9 mouse cellular contexts compared by ENCODE assay signal in the genomic region with DNA sequence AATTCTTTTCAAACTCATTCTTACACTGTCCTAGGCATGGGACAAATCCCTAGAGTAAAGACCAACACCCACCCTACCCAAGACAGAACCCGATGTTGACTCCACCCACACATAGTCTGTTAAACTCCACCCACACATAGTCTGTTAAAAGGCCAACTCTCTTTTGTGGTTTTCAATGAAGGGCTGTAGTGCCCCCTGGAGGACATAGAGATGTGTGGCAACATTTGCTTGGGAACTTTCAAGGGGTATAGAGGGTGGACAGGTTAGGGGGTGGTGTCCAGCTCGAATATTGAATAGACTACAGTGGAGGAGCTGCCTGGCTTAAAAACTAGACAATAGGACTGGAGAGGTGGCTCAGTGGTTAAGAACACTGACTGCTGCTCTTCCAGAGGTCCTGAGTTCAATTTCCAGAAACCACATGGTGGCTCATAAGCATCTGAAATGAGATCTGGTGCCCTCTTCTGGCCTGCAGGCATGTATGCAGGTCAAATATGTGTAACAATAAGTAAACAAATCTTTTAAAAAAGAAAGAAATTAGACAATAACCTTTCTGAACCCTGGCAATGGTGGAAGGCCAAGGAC. TPM values are rescaled to one million over a fixed set of nuclear protein-coding genes. Genes with fewer than 3 reads are reported as not detected.
A peak's percentile ranks its signal among the peaks of the same experiment; 100 is the strongest.
DNase-seq lines count a peak whose midpoint lies in the region; ATAC-seq lines count a peak whose summit lies in the region.
"Had no signal": no experiment of that assay in that cellular context is flagged by ENCODE, and none has a peak within 500 bp of the region (broad histone marks: within the 10 kb centered on the region; RNA-seq: fewer than 3 reads in every experiment).

No protein-coding gene starts in this region.

- peak; percentile 41; the same call in 1 of the 2 replicates for ATAC-seq in liver, embryonic 11.5 days (replicated peaks; ENCODE audit: low FRiP score)

- H3K4me1 ChIP-seq in liver, embryonic 11.5 days (replicated peaks; ENCODE audit: control insufficient read depth, insufficient read depth, low read length): no peaks in the 10 kb centered on the region
- peaks cover 3% of the 10 kb centered on the region; the same call in 1 of the 2 replicates for H3K4me1 ChIP-seq in embryonic facial prominence, embryonic 10.5 days
- H3K4me1 ChIP-seq: liver, embryonic 13.5 days had no signal

- H3K9ac ChIP-seq in liver, embryonic 11.5 days (ENCODE audit: low read depth, low read length): no peak overlapping the region
- H3K9ac ChIP-seq: liver, embryonic 13.5 days had no signal

- DNase-seq in adrenal gland, postnatal 14 days: peak; percentile 16
- DNase-seq in adrenal gland, adult 2 months: no peak
- DNase-seq in liver, embryonic 11.5 days (ENCODE audit: low spot score): no peak
- DNase-seq in liver: no peak
- peak; percentile 51 for DNase-seq in embryo, embryonic 10.5 days (ENCODE audit: low spot score)
- DNase-seq in naive thymus-derived CD4-positive, alpha-beta T cell, adult 2 months (ENCODE audit: low read depth): peak; percentile 49
- no peak for DNase-seq in embryonic facial prominence, embryonic 10.5 days (ENCODE audit: low spot score)
- DNase-seq in right cerebral cortex, postnatal 4 days: no peak
- DNase-seq: liver, embryonic 13.5 days had no signal

- no peaks in the 10 kb centered on the region for H3K27me3 ChIP-seq in liver, embryonic 11.5 days (replicated peaks; ENCODE audit: control insufficient read depth, insufficient read depth, low read length)
- H3K27me3 ChIP-seq in embryonic facial prominence, embryonic 10.5 days (replicated peaks; ENCODE audit: low read depth, poor library complexity, severe bottlenecking): no peaks in the 10 kb centered on the region
- H3K27me3 ChIP-seq: liver, embryonic 13.5 days had no signal

- no peaks in the 10 kb centered on the region for H3K9me3 ChIP-seq in liver, embryonic 11.5 days (ENCODE audit: control insufficient read depth, low read length)
- no peaks in the 10 kb centered on the region for H3K9me3 ChIP-seq in embryonic facial prominence, embryonic 10.5 days
- H3K9me3 ChIP-seq: liver, embryonic 13.5 days had no signal

- no peak overlapping the region for H3K4me3 ChIP-seq in liver, embryonic 11.5 days (ENCODE audit: low read depth, low read length)
- H3K4me3 ChIP-seq in embryonic facial prominence, embryonic 10.5 days: no peak overlapping the region
- H3K4me3 ChIP-seq: liver, embryonic 13.5 days had no signal

- no peak overlapping the region for H3K27ac ChIP-seq in liver, embryonic 11.5 days (ENCODE audit: low read depth, low read length)
- H3K27ac ChIP-seq in embryonic facial prominence, embryonic 10.5 days (replicated peaks): no peak overlapping the region
- H3K27ac ChIP-seq: liver, embryonic 13.5 days had no signal

- 56% methylated on average over 2 of the region's 2 CpGs for WGBS in liver, embryonic 11.5 days
- 72% methylated on average over 2 of the region's 2 CpGs for WGBS in embryonic facial prominence, embryonic 10.5 days

- no peak overlapping the region for H3K4me2 ChIP-seq in liver, embryonic 11.5 days
- H3K4me2 ChIP-seq: liver, embryonic 13.5 days had no signal

- H3K36me3 ChIP-seq in liver, embryonic 11.5 days (ENCODE audit: control insufficient read depth, insufficient read depth, low read length): no peaks in the 10 kb centered on the region
- no peaks in the 10 kb centered on the region for H3K36me3 ChIP-seq in embryonic facial prominence, embryonic 10.5 days (replicated peaks)
- H3K36me3 ChIP-seq: liver, embryonic 13.5 days had no signal

RNA-seq across cellular contexts. Expression of a gene that starts 48.4 kb away (rescaled TPM):
- total RNA-seq in adrenal gland, postnatal 14 days (2021): 45.4 and 50.7 TPM in 2 replicates
- total RNA-seq in adrenal gland, adult 2 months (2021): 10 to 100 TPM; 55.5 to 72.8 TPM
- 6.9 and 7.6 TPM in 2 replicates for polyA plus RNA-seq in adrenal gland, adult 2 months (2012; rRNA removed)
- polyA plus RNA-seq in liver, embryonic 11.5 days (2014; fragmentation: Nextera tagmentation; extraction: Ambion mirVana): 94.4 and 101 TPM in 2 replicates
- polyA plus RNA-seq in embryonic facial prominence, embryonic 10.5 days (2016; fragmentation: Nextera tagmentation; extraction: Ambion mirVana): 72.6 and 77.7 TPM in 2 replicates

RNA-seq across cellular contexts. Expression of a gene that starts 48.7 kb away (rescaled TPM):
- total RNA-seq in adrenal gland, postnatal 14 days (2021): 6.5 and 6.9 TPM in 2 replicates
- 1 to 10 TPM; 3.3 to 3.9 TPM for total RNA-seq in adrenal gland, adult 2 months (2021)
- 1.7 and 2.6 TPM in 2 replicates for polyA plus RNA-seq in adrenal gland, adult 2 months (2012; rRNA removed)
- polyA plus RNA-seq in liver, embryonic 11.5 days (2014; fragmentation: Nextera tagmentation; extraction: Ambion mirVana): 53.9 and 56.9 TPM in 2 replicates
- 61.7 and 62.1 TPM in 2 replicates for polyA plus RNA-seq in embryonic facial prominence, embryonic 10.5 days (2016; fragmentation: Nextera tagmentation; extraction: Ambion mirVana)

Comparison
In these comparisons a context has a peak if more than half of its experiments do, and no peak if none do; other contexts are left out.
1. DNase-seq: peak in adrenal gland, postnatal 14 days (single experiment), embryo, embryonic 10.5 days (single experiment) and naive thymus-derived CD4-positive, alpha-beta T cell, adult 2 months (single experiment); none in adrenal gland, adult 2 months (single experiment), liver, embryonic 11.5 days (single experiment), liver (single experiment), embryonic facial prominence, embryonic 10.5 days (single experiment) and right cerebral cortex, postnatal 4 days (single experiment).
2. RNA of a gene that starts 48.7 kb away (polyA plus RNA-seq): 61.7 to 62.1 TPM in embryonic facial prominence, embryonic 10.5 days and 53.9 to 56.9 TPM in liver, embryonic 11.5 days; 1.7 to 2.6 TPM in adrenal gland, adult 2 months; every median in the first group is over 10 times any median in the second.